Mouse (Mus musculus) NIH3T3 (cell line): Measurements from ENCODE around the gene Gm20219.

Source experiments
- DNase-seq: peaks from one replicate; pipeline ENCODE4 v3.0.0-alpha.2; 2012; ENCODE audit warnings: low read depth

Gene Gm20219

DNA sequence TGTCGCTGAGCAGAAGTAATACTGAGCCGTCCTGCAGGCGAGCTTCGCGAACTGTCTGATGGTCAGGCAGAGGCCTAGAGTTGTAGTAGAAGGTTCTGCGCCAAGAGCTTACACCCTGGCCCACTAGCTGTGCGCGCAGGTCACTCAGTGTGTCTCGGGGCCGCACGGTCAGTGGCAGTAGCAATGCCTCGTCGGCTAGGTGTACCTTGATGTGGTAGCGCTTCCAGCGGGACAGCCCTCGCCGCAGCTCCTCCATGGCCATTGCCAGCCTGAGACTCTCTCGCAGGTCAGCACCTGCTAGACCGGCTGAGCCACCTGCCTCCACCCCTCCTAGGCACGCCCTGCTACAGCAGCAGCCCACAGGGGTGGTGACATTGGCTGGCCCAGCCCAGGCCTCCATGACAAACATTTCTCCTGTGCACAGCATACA, at the start of gene Gm20219:
TSS of gene Gm20219 (minus strand) at position 266 of the 430 bp plus-strand sequence.
- no peak for DNase-seq

- DNase-seq, result no peak
Observed at GRCm38 (mm10) chr17:56604070-56604380, 49.8 kb upstream of the Gm20219 start.

GRCm38 (mm10) chr17:56603186-56604069, 49.2 kb upstream of the Gm20219 start:
- DNase-seq, result no peak

DNA sequence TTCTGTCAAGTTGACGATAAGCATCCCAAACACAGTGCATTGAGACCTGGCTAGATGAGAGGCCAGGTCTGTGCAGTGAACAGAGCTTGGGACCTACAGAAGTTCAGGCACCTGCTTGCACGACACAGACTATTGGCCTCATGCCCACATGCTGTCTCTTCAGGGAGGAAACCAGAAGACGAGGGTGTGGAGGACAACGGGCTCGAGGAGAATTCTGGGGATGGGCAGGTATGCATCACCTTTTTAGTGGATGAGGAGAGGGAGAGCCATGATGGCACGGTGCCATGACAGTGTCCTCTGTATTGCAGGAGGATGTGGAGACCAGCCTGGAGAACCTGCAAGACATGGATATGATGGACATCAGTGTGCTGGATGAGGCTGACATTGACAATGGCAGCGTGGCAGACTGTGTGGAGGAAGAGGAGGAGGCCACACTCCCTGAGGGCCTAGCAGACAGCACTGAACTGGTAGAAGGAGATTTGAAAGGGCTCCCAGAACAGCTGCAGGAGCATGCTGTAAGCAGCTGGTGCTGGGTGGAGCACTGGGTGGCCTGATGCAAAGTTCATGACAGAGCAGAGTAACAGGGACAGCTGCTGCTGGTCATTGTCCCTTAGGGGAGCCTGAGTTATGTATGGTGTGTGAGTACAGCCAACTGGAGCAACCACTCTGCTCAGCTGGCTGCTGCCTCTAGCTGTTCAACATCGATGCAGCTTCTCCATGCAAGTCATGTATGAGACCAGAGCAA, 39.5 kb upstream of the Gm20219 start:
- DNase-seq, result no peak

GRCm38 (mm10) chr17:56592553-56592952, 38.4 kb upstream of the Gm20219 start:
- DNase-seq, result no peak

GRCm38 (mm10) chr17:56588921-56589320, 34.7 kb upstream of the Gm20219 start:
- DNase-seq, result no peak

DNA sequence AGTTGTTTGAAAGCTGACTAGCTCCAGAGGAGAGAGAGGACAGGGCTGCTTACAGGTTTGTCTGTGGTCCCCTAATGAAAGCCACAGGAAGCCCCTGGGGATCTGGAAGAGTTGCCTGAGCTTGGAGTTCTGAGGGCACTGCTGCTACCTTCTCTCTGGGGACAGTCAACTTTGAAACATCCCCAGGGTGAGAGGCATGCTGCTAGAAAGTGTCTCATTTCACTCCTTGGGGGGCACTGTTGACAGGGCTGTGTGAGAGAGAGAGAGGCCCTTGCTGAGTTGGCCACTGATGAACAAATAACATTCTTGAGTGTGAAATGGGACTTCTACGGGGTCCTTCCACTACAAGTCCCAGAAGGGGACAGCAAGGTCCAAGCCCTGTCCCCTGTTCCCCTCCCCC, 33.6 kb upstream of the Gm20219 start:
- DNase-seq, result no peak

DNA sequence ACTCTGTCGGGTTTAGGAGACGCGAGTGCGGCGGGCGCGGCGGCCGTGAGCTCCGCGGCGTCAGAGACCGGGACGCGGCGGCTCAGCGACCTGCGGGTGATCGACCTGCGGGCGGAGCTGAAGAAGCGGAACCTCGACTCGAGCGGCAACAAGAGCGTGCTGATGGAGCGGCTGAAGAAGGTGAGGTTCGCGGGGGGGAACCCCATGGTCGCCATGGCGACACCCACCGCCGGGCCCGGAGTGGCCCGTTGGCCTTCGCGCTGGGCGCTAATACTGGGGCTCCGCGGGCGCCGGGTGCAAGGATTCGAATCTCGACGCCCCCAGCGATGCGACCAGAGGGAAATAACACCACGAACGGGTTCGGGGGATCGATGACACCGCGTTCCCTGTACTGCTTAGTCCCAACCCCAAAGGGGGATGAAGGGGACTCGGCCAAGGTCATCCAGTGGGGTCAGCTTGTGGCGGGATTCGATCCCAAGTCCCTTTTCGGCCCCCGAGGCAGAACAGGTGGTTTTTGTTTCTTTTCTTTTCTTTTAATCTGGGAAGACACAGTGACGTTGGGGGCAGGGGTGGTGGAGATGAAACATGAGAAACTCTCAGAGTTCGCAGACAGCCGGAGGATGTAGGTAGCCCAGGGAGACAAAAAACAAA, 31.1 kb upstream of the Gm20219 start:
- DNase-seq, result peak; percentile 59

GRCm38 (mm10) chr17:56584257-56585130, 30.3 kb upstream of the Gm20219 start, which contains the start of the genes Safb2 and Safb:
Gene Safb2, minus strand, starts transcription at chr17:56584585.
Gene Safb, plus strand, starts transcription at chr17:56584825.
- peak; percentile 100 for DNase-seq

DNA sequence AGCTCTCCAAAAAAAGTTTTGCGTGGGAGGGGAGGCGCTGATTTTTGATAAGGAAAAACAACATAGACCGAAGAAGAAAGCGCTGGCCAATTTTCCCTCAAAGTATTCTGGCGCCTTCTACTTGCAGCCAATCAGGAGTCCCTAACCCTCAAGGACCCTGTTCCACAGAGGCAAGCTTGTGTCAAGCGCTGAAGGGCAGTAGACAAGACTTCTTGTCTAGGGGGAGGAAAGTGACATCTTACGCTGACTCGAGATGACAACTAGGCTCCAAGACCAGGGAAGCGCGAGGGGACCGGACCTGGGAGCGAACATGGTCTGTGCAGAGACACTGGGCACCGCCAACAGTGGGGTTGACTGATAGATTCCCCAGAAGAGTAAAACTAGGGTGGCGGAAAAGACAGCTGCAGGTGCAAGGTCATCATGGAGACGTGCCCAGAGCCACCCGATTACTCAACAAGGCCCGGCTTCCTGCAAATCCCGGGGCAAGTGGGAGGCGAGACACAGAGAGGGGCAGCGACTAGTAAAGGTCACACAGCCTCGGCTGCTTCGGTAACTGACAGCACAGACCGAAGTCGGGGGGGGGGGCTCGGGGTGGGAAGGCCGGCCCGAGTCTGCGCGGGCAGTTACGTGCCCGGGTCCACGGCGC, 29.5 kb upstream of the Gm20219 start:
- DNase-seq, result peak; percentile 55

GRCm38 (mm10) chr17:56583071-56583470, 28.9 kb upstream of the Gm20219 start:
- DNase-seq, result no peak

- DNase-seq, result no peak
Observed at GRCm38 (mm10) chr17:56572939-56573338, 18.8 kb upstream of the Gm20219 start.

GRCm38 (mm10) chr17:56572154-56572553, 18.0 kb upstream of the Gm20219 start:
- DNase-seq, result no peak

GRCm38 (mm10) chr17:56570287-56570686, 16.1 kb upstream of the Gm20219 start:
- no peak for DNase-seq

GRCm38 (mm10) chr17:56567370-56567769, 13.2 kb upstream of the Gm20219 start:
- DNase-seq, result no peak

DNA sequence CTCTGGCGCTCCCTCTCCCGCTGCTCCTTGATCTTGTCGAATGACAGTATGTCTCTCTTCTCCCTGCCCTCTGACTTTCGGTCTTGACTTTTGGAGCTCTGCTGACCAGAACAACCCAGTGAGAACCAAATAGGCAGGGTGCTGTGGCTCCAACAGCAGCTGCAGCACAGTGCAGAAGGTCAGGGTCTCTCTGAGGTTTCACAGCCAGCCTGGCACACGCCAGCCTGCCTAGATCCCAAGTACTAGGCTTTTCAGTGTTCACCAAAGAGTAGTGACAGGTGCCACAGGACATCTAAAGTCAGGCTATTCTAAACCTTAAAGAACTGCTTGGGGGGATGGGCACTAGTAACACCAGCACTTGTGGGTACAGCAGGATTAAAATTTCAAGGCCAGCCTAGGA, 12.7 kb upstream of the Gm20219 start:
- no peak for DNase-seq

GRCm38 (mm10) chr17:56566293-56566692, 12.1 kb upstream of the Gm20219 start:
- no peak for DNase-seq

DNA sequence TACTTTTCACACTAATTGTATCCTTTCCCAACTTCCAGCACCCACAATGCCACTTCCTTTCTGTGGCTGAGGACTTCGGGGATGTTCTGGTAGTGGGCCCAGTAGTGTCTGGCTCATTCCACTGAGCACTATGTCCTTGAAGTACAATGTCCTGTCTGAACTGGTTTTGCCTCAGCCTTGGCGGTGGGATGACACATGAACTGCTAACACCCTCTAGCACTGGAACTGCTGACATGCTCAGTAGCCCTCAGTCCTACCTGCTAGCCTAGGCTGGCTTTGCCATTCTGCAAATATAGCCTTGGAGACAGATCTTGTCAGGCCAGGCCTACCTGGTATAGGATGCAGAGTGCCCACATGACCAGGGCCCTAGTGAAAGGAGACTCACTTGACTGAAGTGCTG, 7.7 kb upstream of the Gm20219 start:
- DNase-seq, result no peak

DNA sequence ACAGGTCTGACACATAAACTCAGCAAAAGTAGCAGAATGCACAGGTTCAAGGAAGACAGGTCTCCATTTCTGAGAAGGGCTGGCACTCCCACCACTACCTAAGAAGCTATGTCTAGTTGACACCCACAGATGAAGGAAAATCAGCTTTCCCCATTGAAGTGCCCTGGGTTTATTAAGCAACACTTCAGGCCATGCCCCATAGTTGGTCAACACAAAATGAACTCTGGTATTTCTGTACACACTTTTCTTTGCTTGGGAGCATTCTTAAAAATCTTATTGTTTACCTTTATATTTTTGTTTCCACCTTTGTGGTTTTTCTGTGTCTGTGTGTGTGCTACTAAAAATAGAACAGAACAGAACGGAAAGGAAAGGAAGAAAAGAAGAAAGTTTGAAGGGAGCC, 5.9 kb upstream of the Gm20219 start:
- DNase-seq, result no peak

DNA sequence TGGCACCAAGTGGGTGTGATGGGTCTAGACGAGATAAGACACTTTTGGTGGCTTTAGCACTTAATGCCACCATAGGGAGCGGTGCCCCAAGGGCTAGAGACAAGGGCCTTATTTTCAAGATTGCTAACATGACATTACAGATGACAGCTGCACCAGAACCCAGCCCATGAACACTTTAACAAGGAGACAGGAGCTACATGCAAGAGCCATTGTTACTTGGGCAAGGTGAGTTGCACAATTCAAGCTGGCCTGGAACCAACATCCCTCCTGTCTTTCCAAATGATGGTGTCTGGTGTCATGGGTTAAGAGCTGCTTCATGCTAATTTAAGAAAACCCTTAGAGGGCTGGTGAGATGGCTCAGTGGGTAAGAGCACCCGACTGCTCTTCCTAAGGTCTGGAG, 5.2 kb upstream of the Gm20219 start:
- DNase-seq, result peak; percentile 33

DNA sequence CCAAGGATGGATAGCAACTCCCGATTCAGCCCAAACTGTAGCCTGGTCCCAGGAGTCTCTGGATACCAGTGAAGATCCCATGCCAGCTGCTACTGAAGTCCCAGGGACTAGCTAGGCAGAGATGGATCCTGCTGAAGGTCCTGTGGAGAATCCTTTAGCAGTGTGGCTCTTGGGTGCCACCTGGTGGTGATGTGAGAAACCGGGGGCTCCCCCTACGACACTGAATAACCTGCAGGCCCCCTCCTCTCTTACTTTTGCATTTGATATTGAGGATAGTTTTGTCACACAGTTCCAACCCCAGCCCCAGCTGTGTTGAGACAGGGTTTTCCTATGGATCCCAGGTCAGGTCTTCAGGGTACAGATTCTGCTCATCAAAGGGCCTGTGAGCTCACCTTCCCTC, 4.3 kb upstream of the Gm20219 start:
- peak; percentile 81 for DNase-seq
